Mouse (Mus musculus) limb, embryonic 15.5 days (tissue): ENCODE results near the gene Nubpl. TPM values are rescaled to one million over a fixed set of nuclear protein-coding genes. Genes with fewer than 3 reads are reported as not detected.
A peak's percentile ranks its signal among the peaks of the same experiment; 100 is the strongest.

Experiments
- ATAC-seq: fragments of 200-750 bp; cut with Nextera tagmentation; 2 replicates; pipeline ENCODE4 v1.8.0; 2017; ENCODE audit warnings: low read depth, moderate TSS enrichment; ENCODE audit not compliant: insufficient number of reproducible peaks, low FRiP score, low TSS enrichment
- H3K27ac ChIP-seq: fragments of 300-500 bp; sonication (generic); 2 replicates; pipeline ENCODE4 v1.5.1; 2015; ENCODE audit warnings: moderate library complexity, mild to moderate bottlenecking, inconsistent platforms
- H3K27me3 ChIP-seq: fragments of 300-500 bp; sonication (generic); 2 replicates; pipeline ENCODE4 v1.6.1; 2015; ENCODE audit warnings: inconsistent platforms
- H3K36me3 ChIP-seq: fragments of 300-500 bp; sonication (generic); 2 replicates; pipeline ENCODE4 v1.6.1; 2015; ENCODE audit warnings: inconsistent platforms
- H3K4me1 ChIP-seq: fragments of 300-500 bp; sonication (generic); 2 replicates; pipeline ENCODE4 v1.6.1; 2015; ENCODE audit warnings: inconsistent platforms
- H3K4me2 ChIP-seq: fragments of 300-500 bp; sonication (generic); 2 replicates; pipeline ENCODE4 v1.6.1; 2015; ENCODE audit warnings: mild to moderate bottlenecking, inconsistent platforms
- H3K4me3 ChIP-seq: fragments of 300-500 bp; sonication (generic); 2 replicates; pipeline ENCODE4 v1.5.1; 2015; ENCODE audit warnings: mild to moderate bottlenecking, inconsistent platforms
- H3K9ac ChIP-seq: fragments of 300-500 bp; sonication (generic); 2 replicates; pipeline ENCODE4 v1.6.1; 2015; ENCODE audit warnings: inconsistent platforms
- H3K9me3 ChIP-seq: fragments of 300-500 bp; sonication (generic); 2 replicates; pipeline ENCODE4 v1.6.1; 2016; ENCODE audit warnings: inconsistent platforms
- WGBS: fragments of 180-500 bp; shearing (Covaris S2); methylation state at CpG from one replicate; pipeline ENCODE4 v1.1.7; 2015; 5-methylcytosine and 5-hydroxymethylcytosine counted together
- polyA plus RNA-seq: library from polyadenylated mRNA; unstranded; fragments of >200 nt; fragmentation: Nextera tagmentation; extraction: Ambion mirVana; gene quantifications from 2 replicates; pipeline ENCODE4 v1.2.1, GENCODE M21; 2015

Nubpl gene
- polyA plus RNA-seq, 1 experiment from 2014 or later: 8.6 TPM

GRCm38 (mm10) chr12:52248531-52248930 is 151.0 kb downstream of the Nubpl start:
- Histone ChIP-seq H3K36me3 (no peaks in the 10 kb centered on the region), H3K27me3 (no peaks in the 10 kb centered on the region), H3K4me3 (no peak overlapping the region), H3K27ac (no peak overlapping the region), H3K4me1 (no peaks in the 10 kb centered on the region), H3K9me3 (no peaks in the 10 kb centered on the region), H3K9ac (no peak overlapping the region), H3K4me2 (no peak overlapping the region)
- ATAC-seq: no peak
- 72% methylated on average over 2 of the region's 2 CpGs for WGBS

GRCm38 (mm10) chr12:52254089-52254488 is 156.6 kb downstream of the Nubpl start:
- WGBS: 70% methylated on average over 5 of the region's 5 CpGs
- H3K4me3 ChIP-seq: no peak overlapping the region
- H3K27me3 ChIP-seq: no peaks in the 10 kb centered on the region
- no peak overlapping the region for H3K4me2 ChIP-seq
- H3K9me3 ChIP-seq: no peaks in the 10 kb centered on the region
- H3K36me3 ChIP-seq: no peaks in the 10 kb centered on the region
- no peak overlapping the region for H3K9ac ChIP-seq
- no peak overlapping the region for H3K27ac ChIP-seq
- no peaks in the 10 kb centered on the region for H3K4me1 ChIP-seq
- ATAC-seq: no peak

DNA sequence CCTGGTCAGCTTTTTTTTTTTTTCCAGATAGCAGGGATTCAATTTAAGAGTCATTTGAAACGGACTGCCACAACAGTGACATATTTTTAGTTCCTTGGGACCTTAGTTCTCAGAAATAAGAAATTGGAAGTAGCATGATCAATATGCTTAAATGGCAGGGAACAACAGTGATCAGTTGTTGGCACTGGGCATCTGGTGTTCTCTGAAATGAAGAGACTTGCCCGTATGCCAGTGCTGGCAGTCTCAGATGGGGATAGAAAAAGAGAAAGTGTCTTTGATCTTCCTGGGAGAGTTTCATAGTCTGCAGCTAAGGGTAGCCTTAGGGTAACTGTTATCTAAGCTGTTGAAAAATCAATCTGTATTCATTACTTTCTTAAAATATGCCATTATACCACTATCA is 170.6 kb downstream of the Nubpl start:
- Histone ChIP-seq H3K4me3 (no peak overlapping the region), H3K4me1 (no peaks in the 10 kb centered on the region), H3K36me3 (no peaks in the 10 kb centered on the region), H3K27me3 (no peaks in the 10 kb centered on the region), H3K27ac (no peak overlapping the region), H3K9ac (no peak overlapping the region), H3K4me2 (no peak overlapping the region), H3K9me3 (no peaks in the 10 kb centered on the region)
- ATAC-seq: no peak
- 72% methylated on average over 2 of the region's 2 CpGs for WGBS

- no peaks in the 10 kb centered on the region for H3K9me3 ChIP-seq
- WGBS: 71% methylated on average over 1 of the region's 1 CpGs
- no peak for ATAC-seq
Measured at GRCm38 (mm10) chr12:52272828-52273227, 175.3 kb downstream of the Nubpl start.

GRCm38 (mm10) chr12:52276320-52276719 is 178.8 kb downstream of the Nubpl start:
- Histone ChIP-seq H3K4me3 (no peak overlapping the region), H3K27me3 (no peaks in the 10 kb centered on the region), H3K4me1 (no peaks in the 10 kb centered on the region), H3K27ac (no peak overlapping the region), H3K4me2 (no peak overlapping the region), H3K36me3 (no peaks in the 10 kb centered on the region), H3K9me3 (no peaks in the 10 kb centered on the region), H3K9ac (no peak overlapping the region)
- WGBS: 37% methylated on average over 1 of the region's 1 CpGs
- ATAC-seq: no peak

More at GRCm38 (mm10) chr12:52272828-52273227, 175.3 kb downstream of the Nubpl start:
- H3K4me2 ChIP-seq: no peak overlapping the region
- no peak overlapping the region for H3K9ac ChIP-seq
- no peak overlapping the region for H3K27ac ChIP-seq
- no peaks in the 10 kb centered on the region for H3K27me3 ChIP-seq
- no peak overlapping the region for H3K4me3 ChIP-seq
- no peaks in the 10 kb centered on the region for H3K4me1 ChIP-seq
- H3K36me3 ChIP-seq: no peaks in the 10 kb centered on the region

GRCm38 (mm10) chr12:52281232-52281631 is 183.7 kb downstream of the Nubpl start:
- H3K4me3 ChIP-seq: no peak overlapping the region
- ATAC-seq: no peak
- 67% methylated on average over 1 of the region's 1 CpGs for WGBS
- H3K27ac ChIP-seq: no peak overlapping the region
- no peaks in the 10 kb centered on the region for H3K9me3 ChIP-seq
- no peaks in the 10 kb centered on the region for H3K27me3 ChIP-seq
- no peak overlapping the region for H3K4me2 ChIP-seq
- H3K36me3 ChIP-seq: no peaks in the 10 kb centered on the region
- H3K4me1 ChIP-seq: no peaks in the 10 kb centered on the region
- H3K9ac ChIP-seq: no peak overlapping the region

DNA sequence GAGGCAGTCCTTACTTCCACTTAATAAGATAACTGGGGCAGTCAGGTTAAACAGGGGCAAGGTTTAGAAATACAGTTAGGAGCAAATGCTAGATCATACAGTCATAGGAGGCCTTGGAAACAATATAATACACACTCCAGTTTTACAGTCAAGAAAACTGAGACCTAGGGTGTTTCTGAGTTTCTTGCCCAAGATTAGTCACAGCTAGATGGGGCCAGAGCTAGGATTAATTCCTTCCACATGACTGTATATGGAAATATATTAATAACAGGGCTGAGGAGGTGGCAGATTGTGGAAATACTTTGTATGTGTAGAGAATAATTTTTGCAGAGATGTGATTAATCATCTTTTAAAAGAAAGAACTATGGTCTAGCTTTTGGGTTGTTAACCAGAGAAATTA is 186.9 kb downstream of the Nubpl start:
- H3K9me3 ChIP-seq: no peaks in the 10 kb centered on the region
- peaks cover 8% of the 10 kb centered on the region for H3K4me1 ChIP-seq
- no peaks in the 10 kb centered on the region for H3K27me3 ChIP-seq
- no peak overlapping the region for H3K4me2 ChIP-seq
- ATAC-seq: no peak
- H3K9ac ChIP-seq: no peak overlapping the region
- H3K27ac ChIP-seq: no peak overlapping the region
- no peaks in the 10 kb centered on the region for H3K36me3 ChIP-seq
- H3K4me3 ChIP-seq: no peak overlapping the region

DNA sequence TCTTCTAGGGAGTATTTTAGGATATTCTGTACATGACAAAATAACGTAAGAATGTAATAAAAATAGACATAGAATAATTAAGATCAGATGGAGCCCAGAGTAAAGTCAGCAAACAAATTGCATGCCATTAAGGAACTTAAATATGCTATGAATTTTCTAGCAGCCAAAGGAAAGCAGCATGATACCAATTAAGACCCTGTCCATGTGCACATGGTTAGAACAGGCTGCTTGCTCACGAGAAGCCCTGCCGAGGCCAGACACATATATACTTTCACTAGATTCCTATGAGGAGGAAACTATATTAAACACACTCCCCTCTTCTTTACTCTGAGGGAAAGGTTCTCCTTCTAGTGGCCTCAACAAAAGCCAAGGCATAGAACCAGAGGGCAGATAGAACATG is 189.3 kb downstream of the Nubpl start:
- Histone ChIP-seq H3K27ac (no peak overlapping the region), H3K4me1 (peaks cover 15% of the 10 kb centered on the region), H3K4me2 (no peak overlapping the region), H3K9me3 (no peaks in the 10 kb centered on the region), H3K4me3 (no peak overlapping the region), H3K27me3 (no peaks in the 10 kb centered on the region), H3K9ac (no peak overlapping the region), H3K36me3 (no peaks in the 10 kb centered on the region)
- WGBS: 29% methylated on average over 3 of the region's 3 CpGs
- no peak for ATAC-seq

GRCm38 (mm10) chr12:52288537-52288936 is 191.0 kb downstream of the Nubpl start:
- H3K9ac ChIP-seq: no peak overlapping the region
- no peaks in the 10 kb centered on the region for H3K9me3 ChIP-seq
- no peak for ATAC-seq
- H3K4me2 ChIP-seq: no peak overlapping the region; the same call in 1 of the 2 replicates
- no peak overlapping the region for H3K4me3 ChIP-seq
- peak overlapping the region; percentile 63 for H3K27ac ChIP-seq
- peaks cover 15% of the 10 kb centered on the region for H3K4me1 ChIP-seq
- 43% methylated on average over 4 of the region's 4 CpGs for WGBS
- no peaks in the 10 kb centered on the region for H3K36me3 ChIP-seq
- H3K27me3 ChIP-seq: no peaks in the 10 kb centered on the region

- ATAC-seq: peak; percentile 48; the same call in 1 of the 2 replicates
- Histone ChIP-seq H3K36me3 (no peaks in the 10 kb centered on the region), H3K27ac (peak overlapping the region; percentile 63), H3K4me2 (no peak overlapping the region; the same call in 1 of the 2 replicates), H3K4me1 (peaks cover 15% of the 10 kb centered on the region), H3K4me3 (no peak overlapping the region), H3K9me3 (no peaks in the 10 kb centered on the region), H3K27me3 (no peaks in the 10 kb centered on the region), H3K9ac (no peak overlapping the region)
- 39% methylated on average over 11 of the region's 11 CpGs for WGBS
Measured at GRCm38 (mm10) chr12:52288941-52289567, 191.5 kb downstream of the Nubpl start.

DNA sequence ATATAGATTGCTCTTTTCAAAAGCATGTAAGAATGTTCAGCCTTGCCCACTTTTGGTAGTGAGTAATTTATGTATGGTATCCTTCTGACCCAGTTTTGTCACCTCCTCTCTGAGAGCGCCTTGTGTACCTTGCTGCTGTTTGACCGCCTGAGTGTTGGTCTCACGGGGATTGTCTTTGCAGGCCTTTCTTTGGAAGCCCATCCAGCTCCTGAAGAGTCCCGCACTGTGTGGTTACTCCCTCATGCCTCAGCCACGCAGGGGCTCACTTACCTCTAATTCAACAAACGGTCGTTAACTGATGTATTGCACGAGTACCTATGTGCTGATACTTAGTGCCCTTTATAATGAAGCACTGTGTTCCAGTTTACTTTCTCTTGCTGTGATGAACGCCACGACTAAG is 192.1 kb downstream of the Nubpl start:
- H3K27me3 ChIP-seq: no peaks in the 10 kb centered on the region
- peaks cover 15% of the 10 kb centered on the region for H3K4me1 ChIP-seq
- ATAC-seq: no peak
- no peak overlapping the region for H3K9ac ChIP-seq
- H3K27ac ChIP-seq: no peak overlapping the region
- no peak overlapping the region for H3K4me3 ChIP-seq
- no peak overlapping the region for H3K4me2 ChIP-seq
- H3K9me3 ChIP-seq: no peaks in the 10 kb centered on the region
- WGBS: 51% methylated on average over 10 of the region's 10 CpGs
- no peaks in the 10 kb centered on the region for H3K36me3 ChIP-seq

DNA sequence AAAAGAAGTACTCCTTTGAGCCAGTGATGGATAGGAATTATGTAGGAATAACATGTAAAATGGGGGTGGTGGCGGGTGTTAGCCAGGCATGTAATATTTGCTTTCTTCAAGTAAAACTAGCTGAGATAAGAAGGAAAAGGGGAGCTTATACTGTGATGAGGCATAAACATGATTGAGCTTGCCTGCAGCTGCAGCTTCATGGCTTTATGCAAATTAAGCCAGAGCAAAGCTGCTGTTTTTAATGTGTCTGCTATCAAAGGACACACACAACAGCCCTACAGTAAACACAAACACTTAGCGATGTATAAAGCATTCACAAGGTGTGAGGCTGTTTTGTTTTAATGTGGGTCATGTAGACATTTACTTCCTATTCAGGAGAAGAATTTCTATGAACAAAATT is 196.4 kb downstream of the Nubpl start:
- WGBS: 72% methylated on average over 2 of the region's 2 CpGs
- peaks cover 10% of the 10 kb centered on the region for H3K4me1 ChIP-seq
- no peaks in the 10 kb centered on the region for H3K9me3 ChIP-seq
- H3K27ac ChIP-seq: no peak overlapping the region
- no peaks in the 10 kb centered on the region for H3K36me3 ChIP-seq
- H3K27me3 ChIP-seq: no peaks in the 10 kb centered on the region
- no peak overlapping the region for H3K4me2 ChIP-seq
- H3K9ac ChIP-seq: no peak overlapping the region
- ATAC-seq: no peak
- no peak overlapping the region for H3K4me3 ChIP-seq

DNA sequence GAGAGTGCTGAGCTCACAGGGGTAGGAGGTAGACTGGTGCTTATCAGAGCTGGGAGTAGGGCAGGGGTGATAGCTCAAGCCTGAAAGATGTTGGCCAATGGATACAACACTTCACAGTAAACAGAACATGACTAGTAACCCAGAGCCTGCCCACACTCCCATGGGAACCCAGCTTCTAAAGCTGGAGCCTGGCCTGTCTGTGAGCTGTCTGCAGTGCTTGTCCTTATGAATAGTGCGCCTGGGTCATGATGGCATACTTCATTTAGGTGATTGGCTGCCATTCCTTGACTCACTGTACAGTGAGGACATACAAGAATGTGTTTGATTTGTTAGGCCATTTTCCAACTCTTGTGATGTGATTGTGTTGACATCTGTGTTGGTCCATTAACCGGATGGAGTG is 200.5 kb downstream of the Nubpl start:
- no peaks in the 10 kb centered on the region for H3K36me3 ChIP-seq

More for the DNA sequence above, 200.5 kb downstream of the Nubpl start:
- Histone ChIP-seq H3K4me2 (no peak overlapping the region), H3K27ac (no peak overlapping the region), H3K9me3 (no peaks in the 10 kb centered on the region), H3K4me3 (no peak overlapping the region), H3K9ac (no peak overlapping the region), H3K27me3 (no peaks in the 10 kb centered on the region), H3K4me1 (no peaks in the 10 kb centered on the region)
- 88% methylated on average over 2 of the region's 2 CpGs for WGBS
- ATAC-seq: no peak
